Mouse (Mus musculus): Measurements from ENCODE around the gene Tbl3. TPM values are rescaled to one million over a fixed set of nuclear protein-coding genes. Genes with fewer than 3 reads are reported as not detected.

Gene Tbl3
- polyA plus RNA-seq, 1 experiment from 2014 or later: 71.4 TPM

GRCm38 (mm10) chr17:24658017-24658758 lies 49.3 kb downstream of the Tbl3 start, which contains the start of gene Npw:
Npw (minus strand) TSS chr17:24658457.
- H3K36me3 ChIP-seq (replicated peaks): no peaks in the 10 kb centered on the region
- 1% methylated on average over 47 of the region's 47 CpGs for WGBS
- no peaks in the 10 kb centered on the region for H3K9me3 ChIP-seq
- H3K4me2 ChIP-seq: peak within 1 kb of the TSS; percentile 60
- peaks cover 15% of the 10 kb centered on the region for H3K4me1 ChIP-seq
- no peak within 1 kb of the TSS for H3K27ac ChIP-seq
- ATAC-seq (replicated peaks): no peak; the same call in 1 of the 2 replicates
- H3K4me3 ChIP-seq: peak within 1 kb of the TSS; percentile 31
- peaks cover 40% of the 10 kb centered on the region for H3K27me3 ChIP-seq (replicated peaks)
- peak within 1 kb of the TSS; percentile 19; the same call in 1 of the 2 replicates for H3K9ac ChIP-seq

- Histone ChIP-seq H3K4me3 (no peak overlapping the region), H3K36me3 (replicated peaks) (no peaks in the 10 kb centered on the region), H3K4me1 (peaks cover 19% of the 10 kb centered on the region), H3K9ac (no peak overlapping the region), H3K27me3 (replicated peaks) (peaks cover 34% of the 10 kb centered on the region), H3K4me2 (no peak overlapping the region), H3K9me3 (no peaks in the 10 kb centered on the region), H3K27ac (no peak overlapping the region)
- ATAC-seq (replicated peaks): no peak
- 71% methylated on average over 4 of the region's 4 CpGs for WGBS
Observed at GRCm38 (mm10) chr17:24654969-24655368, 52.5 kb downstream of the Tbl3 start.

GRCm38 (mm10) chr17:24653967-24654710 lies 53.3 kb downstream of the Tbl3 start:
- H3K36me3 ChIP-seq (replicated peaks): no peaks in the 10 kb centered on the region
- WGBS: 6% methylated on average over 19 of the region's 19 CpGs
- H3K9me3 ChIP-seq: no peaks in the 10 kb centered on the region
- peak overlapping the region; percentile 23 for H3K4me3 ChIP-seq
- H3K4me1 ChIP-seq: peaks cover 25% of the 10 kb centered on the region
- H3K27ac ChIP-seq: no peak overlapping the region
- no peak for ATAC-seq (replicated peaks)
- peaks cover 27% of the 10 kb centered on the region for H3K27me3 ChIP-seq (replicated peaks)
- H3K4me2 ChIP-seq: peak overlapping the region; percentile 49
- H3K9ac ChIP-seq: peak overlapping the region; percentile 37

GRCm38 (mm10) chr17:24651835-24652234 lies 55.6 kb downstream of the Tbl3 start:
- no peaks in the 10 kb centered on the region for H3K9me3 ChIP-seq
- no peak overlapping the region for H3K4me3 ChIP-seq
- peaks cover 18% of the 10 kb centered on the region for H3K4me1 ChIP-seq
- peaks cover 4% of the 10 kb centered on the region; the same call in 1 of the 2 replicates for H3K27me3 ChIP-seq (replicated peaks)
- WGBS: 72% methylated on average over 3 of the region's 3 CpGs
- ATAC-seq (replicated peaks): no peak
- H3K27ac ChIP-seq: no peak overlapping the region
- H3K9ac ChIP-seq: no peak overlapping the region
- no peak overlapping the region for H3K4me2 ChIP-seq
- H3K36me3 ChIP-seq (replicated peaks): no peaks in the 10 kb centered on the region

GRCm38 (mm10) chr17:24650766-24651165 lies 56.7 kb downstream of the Tbl3 start:
- Histone ChIP-seq H3K4me1 (peaks cover 18% of the 10 kb centered on the region), H3K4me3 (peak overlapping the region; percentile 81), H3K27me3 (replicated peaks) (0 out of 2 replicates have a peak, but pooled peaks cover 3% of the 10 kb centered on the region), H3K27ac (no peak overlapping the region), H3K4me2 (peak overlapping the region; percentile 93), H3K36me3 (replicated peaks) (no peaks in the 10 kb centered on the region), H3K9ac (peak overlapping the region; percentile 85; the same call in 1 of the 2 replicates), H3K9me3 (no peaks in the 10 kb centered on the region)
- WGBS: 74% methylated on average over 4 of the region's 4 CpGs
- no peak for ATAC-seq (replicated peaks)

GRCm38 (mm10) chr17:24650070-24650616 lies 57.3 kb downstream of the Tbl3 start, which contains the start of gene Slc9a3r2:
Slc9a3r2 (minus strand) TSS chr17:24650327.
- peak within 1 kb of the TSS; percentile 81 for H3K4me3 ChIP-seq

GRCm38 (mm10) chr17:24649581-24650069 lies 57.8 kb downstream of the Tbl3 start:
- no peaks in the 10 kb centered on the region for H3K36me3 ChIP-seq (replicated peaks)
- peaks cover 18% of the 10 kb centered on the region for H3K4me1 ChIP-seq
- peak overlapping the region; percentile 71 for H3K27ac ChIP-seq
- H3K27me3 ChIP-seq (replicated peaks): 0 out of 2 replicates have a peak, but pooled peaks cover 3% of the 10 kb centered on the region
- ATAC-seq (replicated peaks): peak; percentile 65
- no peaks in the 10 kb centered on the region for H3K9me3 ChIP-seq
- WGBS: under 1% methylated on average over 35 of the region's 35 CpGs
- peak overlapping the region; percentile 85 for H3K9ac ChIP-seq
- peak overlapping the region; percentile 93 for H3K4me2 ChIP-seq
- H3K4me3 ChIP-seq: peak overlapping the region; percentile 81

More at GRCm38 (mm10) chr17:24650070-24650616, 57.3 kb downstream of the Tbl3 start, which contains the start of gene Slc9a3r2:
- ATAC-seq (replicated peaks): peak; percentile 77
- Histone ChIP-seq H3K9me3 (no peaks in the 10 kb centered on the region), H3K9ac (peak within 1 kb of the TSS; percentile 85), H3K4me1 (peaks cover 18% of the 10 kb centered on the region), H3K4me2 (peak within 1 kb of the TSS; percentile 93), H3K27ac (peak within 1 kb of the TSS; percentile 71), H3K36me3 (replicated peaks) (no peaks in the 10 kb centered on the region), H3K27me3 (replicated peaks) (0 out of 2 replicates have a peak, but pooled peaks cover 3% of the 10 kb centered on the region)
- WGBS: 1% methylated on average over 34 of the region's 41 CpGs

GRCm38 (mm10) chr17:24648731-24649377 lies 58.6 kb downstream of the Tbl3 start:
- Histone ChIP-seq H3K4me1 (peaks cover 17% of the 10 kb centered on the region), H3K9ac (peak overlapping the region; percentile 85; the same call in 1 of the 2 replicates), H3K4me2 (peak overlapping the region; percentile 93), H3K4me3 (peak overlapping the region; percentile 81), H3K27me3 (replicated peaks) (0 out of 2 replicates have a peak, but pooled peaks cover 3% of the 10 kb centered on the region), H3K36me3 (replicated peaks) (no peaks in the 10 kb centered on the region), H3K9me3 (no peaks in the 10 kb centered on the region), H3K27ac (no peak overlapping the region)
- ATAC-seq (replicated peaks): no peak
- 75% methylated on average over 10 of the region's 10 CpGs for WGBS

Other genes with a start within 250 kb of the Tbl3 start
- 53.1 and 55.6 TPM in 2 replicates for gene E4f1, start 237.3 kb downstream of the Tbl3 start, polyA plus RNA-seq (2015; fragmentation: Nextera tagmentation; extraction: Ambion mirVana)
- 63.7 and 67.1 TPM in 2 replicates for gene Pgp, start 237.3 kb downstream of the Tbl3 start, polyA plus RNA-seq (2015; fragmentation: Nextera tagmentation; extraction: Ambion mirVana)
- 0.23 and 0.28 TPM in 2 replicates for gene Bricd5, start 233.8 kb downstream of the Tbl3 start, polyA plus RNA-seq (2015; fragmentation: Nextera tagmentation; extraction: Ambion mirVana)
- 40.6 and 43.7 TPM in 2 replicates for gene Mlst8, start 228.6 kb downstream of the Tbl3 start, polyA plus RNA-seq (2015; fragmentation: Nextera tagmentation; extraction: Ambion mirVana)
- 50.3 and 52.9 TPM in 2 replicates for gene Caskin1, start 219.1 kb downstream of the Tbl3 start, polyA plus RNA-seq (2015; fragmentation: Nextera tagmentation; extraction: Ambion mirVana)
- 108 and 112 TPM in 2 replicates for gene Traf7, start 179.7 kb downstream of the Tbl3 start, polyA plus RNA-seq (2015; fragmentation: Nextera tagmentation; extraction: Ambion mirVana)
- gene Rab26, start 173.4 kb downstream of the Tbl3 start, polyA plus RNA-seq (2015; fragmentation: Nextera tagmentation; extraction: Ambion mirVana): 8.4 and 8.8 TPM in 2 replicates
- 29.0 and 29.8 TPM in 2 replicates for gene Pkd1, start 157.8 kb downstream of the Tbl3 start, polyA plus RNA-seq (2015; fragmentation: Nextera tagmentation; extraction: Ambion mirVana)
- gene Tsc2, start 75.0 kb downstream of the Tbl3 start, polyA plus RNA-seq (2015; fragmentation: Nextera tagmentation; extraction: Ambion mirVana): 83.8 and 89.6 TPM in 2 replicates
- gene Nthl1, start 75.0 kb downstream of the Tbl3 start, polyA plus RNA-seq (2015; fragmentation: Nextera tagmentation; extraction: Ambion mirVana): 10.0 and 11.0 TPM in 2 replicates
- 45.3 and 52.6 TPM in 2 replicates for gene Slc9a3r2, start 57.3 kb downstream of the Tbl3 start, polyA plus RNA-seq (2015; fragmentation: Nextera tagmentation; extraction: Ambion mirVana)
- gene Npw, start 49.2 kb downstream of the Tbl3 start, polyA plus RNA-seq (2015; fragmentation: Nextera tagmentation; extraction: Ambion mirVana): 0.38 and 0.66 TPM in 2 replicates
- 21.9 and 22.9 TPM in 2 replicates for gene Zfp598, start 38.0 kb downstream of the Tbl3 start, polyA plus RNA-seq (2015; fragmentation: Nextera tagmentation; extraction: Ambion mirVana)
- gene Syngr3, start 17.7 kb downstream of the Tbl3 start, polyA plus RNA-seq (2015; fragmentation: Nextera tagmentation; extraction: Ambion mirVana): 240 and 255 TPM in 2 replicates
- 36.2 and 39.2 TPM in 2 replicates for gene Gfer, start 11.5 kb downstream of the Tbl3 start, polyA plus RNA-seq (2015; fragmentation: Nextera tagmentation; extraction: Ambion mirVana)
- gene Noxo1, start 11.4 kb downstream of the Tbl3 start, polyA plus RNA-seq (2015; fragmentation: Nextera tagmentation; extraction: Ambion mirVana): 2.1 and 2.5 TPM in 2 replicates
- gene Rnf151, start 10.4 kb upstream of the Tbl3 start, polyA plus RNA-seq (2015; fragmentation: Nextera tagmentation; extraction: Ambion mirVana): not detected in 2 replicates
- gene Rps2, start 10.5 kb upstream of the Tbl3 start, polyA plus RNA-seq (2015; fragmentation: Nextera tagmentation; extraction: Ambion mirVana): 706 and 744 TPM in 2 replicates
- 270 and 281 TPM in 2 replicates for gene Ndufb10, start 16.8 kb upstream of the Tbl3 start, polyA plus RNA-seq (2015; fragmentation: Nextera tagmentation; extraction: Ambion mirVana)
- gene Rpl3l, start 20.2 kb upstream of the Tbl3 start, polyA plus RNA-seq (2015; fragmentation: Nextera tagmentation; extraction: Ambion mirVana): not detected in 2 replicates
- gene Msrb1, start 29.0 kb upstream of the Tbl3 start, polyA plus RNA-seq (2015; fragmentation: Nextera tagmentation; extraction: Ambion mirVana): 16.5 and 19.8 TPM in 2 replicates
- gene Hs3st6, start 45.3 kb upstream of the Tbl3 start, polyA plus RNA-seq (2015; fragmentation: Nextera tagmentation; extraction: Ambion mirVana): 0.25 TPM in 1 of 2 replicates, not detected in the other
- gene Meiob, start 96.6 kb upstream of the Tbl3 start, polyA plus RNA-seq (2015; fragmentation: Nextera tagmentation; extraction: Ambion mirVana): not detected in 2 replicates
- 61.5 and 66.8 TPM in 2 replicates for gene Hagh, start 132.5 kb upstream of the Tbl3 start, polyA plus RNA-seq (2015; fragmentation: Nextera tagmentation; extraction: Ambion mirVana)
- gene Fahd1, start 142.7 kb upstream of the Tbl3 start, polyA plus RNA-seq (2015; fragmentation: Nextera tagmentation; extraction: Ambion mirVana): 19.1 TPM in 2 replicates
- gene Igfals, start 158.3 kb upstream of the Tbl3 start, polyA plus RNA-seq (2015; fragmentation: Nextera tagmentation; extraction: Ambion mirVana): 0.10 TPM in 1 of 2 replicates, not detected in the other
- 61.2 and 65.7 TPM in 2 replicates for gene Nubp2, start 178.7 kb upstream of the Tbl3 start, polyA plus RNA-seq (2015; fragmentation: Nextera tagmentation; extraction: Ambion mirVana)
- 94.1 and 97.2 TPM in 2 replicates for gene Spsb3, start 179.0 kb upstream of the Tbl3 start, polyA plus RNA-seq (2015; fragmentation: Nextera tagmentation; extraction: Ambion mirVana)
- gene Eme2, start 187.4 kb upstream of the Tbl3 start, polyA plus RNA-seq (2015; fragmentation: Nextera tagmentation; extraction: Ambion mirVana): 31.5 and 33.4 TPM in 2 replicates
- 73.1 and 78.9 TPM in 2 replicates for gene Mrps34, start 187.5 kb upstream of the Tbl3 start, polyA plus RNA-seq (2015; fragmentation: Nextera tagmentation; extraction: Ambion mirVana)
- gene Nme3, start 188.8 kb upstream of the Tbl3 start, polyA plus RNA-seq (2015; fragmentation: Nextera tagmentation; extraction: Ambion mirVana): 79.7 and 82.3 TPM in 2 replicates
- gene Mapk8ip3, start 229.3 kb upstream of the Tbl3 start, polyA plus RNA-seq (2015; fragmentation: Nextera tagmentation; extraction: Ambion mirVana): 99.5 and 112 TPM in 2 replicates

Measured in midbrain, embryonic 15.5 days (tissue).